16 mouse cellular contexts compared by ENCODE assay signal in the genomic region with DNA sequence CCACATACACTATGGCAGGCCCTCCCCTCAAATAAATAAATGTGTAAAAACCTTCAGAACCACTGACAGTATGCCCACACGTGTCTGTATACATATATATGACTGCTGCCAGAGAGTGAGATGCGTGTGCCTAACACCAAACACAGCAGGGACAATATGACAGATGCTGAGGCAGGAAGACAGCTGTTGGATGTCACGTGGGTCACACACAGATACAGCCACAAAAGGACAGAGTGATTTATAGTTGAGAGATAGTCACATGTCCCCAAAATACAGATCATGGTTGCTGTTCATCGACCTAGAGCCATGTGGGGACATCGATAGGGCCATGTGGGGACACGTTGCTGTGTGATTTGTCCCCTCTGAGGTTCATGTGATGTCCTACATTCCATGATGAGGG.
"Had no signal": no experiment of that assay in that cellular context is flagged by ENCODE, and none has a peak within 500 bp of the region (broad histone marks: within the 10 kb centered on the region; RNA-seq: fewer than 3 reads in every experiment).

No protein-coding gene starts in this region.

- H3K9ac ChIP-seq: neural tube, embryonic 13.5 days; neural tube, embryonic 15.5 days; stomach, embryonic 15.5 days had no signal

- H3K4me2 ChIP-seq: neural tube, embryonic 13.5 days; neural tube, embryonic 15.5 days; stomach, embryonic 15.5 days had no signal

- H3K4me1 ChIP-seq: neural tube, embryonic 13.5 days; neural tube, embryonic 15.5 days; stomach, embryonic 15.5 days had no signal

- H3K4me3 ChIP-seq: neural tube, embryonic 13.5 days; neural tube, embryonic 15.5 days; stomach, embryonic 15.5 days had no signal

- H3K27me3 ChIP-seq: neural tube, embryonic 13.5 days; neural tube, embryonic 15.5 days; stomach, embryonic 15.5 days had no signal

- DNase-seq: retina, postnatal 1 day; right cerebral cortex, adult 18-20 months; right cerebral cortex, postnatal 14 days; right cerebral cortex, postnatal 25 days; right cerebral cortex, postnatal 4 days; spleen, adult 18-20 months; thymus, adult 18-20 months; thymus, adult 2 months; thymus, postnatal 14 days; thymus, postnatal 25 days; thymus, postnatal 36 days; thymus, postnatal 4 days had no signal

- H3K9me3 ChIP-seq: neural tube, embryonic 13.5 days; neural tube, embryonic 15.5 days; stomach, embryonic 15.5 days had no signal

- H3K27ac ChIP-seq: neural tube, embryonic 13.5 days; neural tube, embryonic 15.5 days; stomach, embryonic 15.5 days; stomach, postnatal 0 days had no signal
